Mouse (Mus musculus): Measurements from ENCODE around the gene Fam161a. TPM values are rescaled to one million over a fixed set of nuclear protein-coding genes. Genes with fewer than 3 reads are reported as not detected.

The Fam161a gene
- total RNA-seq, 2 experiments from 2014 or later: 1.9 to 3.0 TPM

GRCm38 (mm10) chr11:22995461-22995860 is 11.9 kb upstream of the Fam161a start:
- Histone ChIP-seq H3K4me3 (no peak overlapping the region), H3K27ac (no peak overlapping the region)
- no peak for TF ChIP-seq CTCF (IDR thresholded peaks at IDR 0.05)
- no peak for DNase-seq
- intact Hi-C loops (cut with DNase I): no loop called here

GRCm38 (mm10) chr11:22998308-22998707 is 9.0 kb upstream of the Fam161a start:
- no peak for TF ChIP-seq CTCF (IDR thresholded peaks at IDR 0.05)
- Histone ChIP-seq H3K27ac (no peak overlapping the region), H3K4me3 (no peak overlapping the region)
- DNase-seq: no peak
- intact Hi-C loops (cut with DNase I): no loop called here

DNA sequence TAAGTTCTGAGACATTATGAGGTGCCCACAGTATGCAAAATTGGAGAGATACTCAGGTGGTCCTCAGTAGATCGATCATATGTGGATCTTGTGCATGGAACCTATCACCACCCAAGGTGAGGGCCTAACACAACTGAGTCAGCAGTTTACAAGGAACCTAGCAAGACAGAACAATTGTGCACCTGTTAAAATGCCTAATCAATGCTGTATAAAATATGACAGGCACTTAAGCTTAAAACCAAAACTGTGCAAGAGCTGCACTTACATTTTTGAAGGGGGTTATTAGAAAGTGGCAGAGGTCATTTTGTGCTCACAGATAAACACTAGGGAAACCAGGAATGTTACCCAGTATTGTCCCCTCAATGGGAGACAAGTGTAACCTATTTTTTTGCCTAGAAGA is 2.1 kb upstream of the Fam161a start:
- intact Hi-C loops (cut with DNase I): loop anchor here (5.0 kb wide), 4 partner anchors 62 to 267 kb away; partner anchors contain the start of gene Xpo1
- TF ChIP-seq CTCF (IDR thresholded peaks at IDR 0.05): no peak
- no peak overlapping the region for H3K4me3 ChIP-seq
- no peak for DNase-seq
- H3K27ac ChIP-seq: no peak overlapping the region

GRCm38 (mm10) chr11:23007166-23007480 is 208 bp upstream of the Fam161a start:
- TF ChIP-seq CTCF (IDR thresholded peaks at IDR 0.05): no peak
- Histone ChIP-seq H3K4me3 (peak overlapping the region; percentile 93), H3K27ac (peak overlapping the region; percentile 93)
- intact Hi-C loops (cut with DNase I): loop anchor here (5.0 kb wide), 4 partner anchors 60 to 265 kb away; partner anchors contain the start of gene Xpo1
- DNase-seq: no peak

DNA sequence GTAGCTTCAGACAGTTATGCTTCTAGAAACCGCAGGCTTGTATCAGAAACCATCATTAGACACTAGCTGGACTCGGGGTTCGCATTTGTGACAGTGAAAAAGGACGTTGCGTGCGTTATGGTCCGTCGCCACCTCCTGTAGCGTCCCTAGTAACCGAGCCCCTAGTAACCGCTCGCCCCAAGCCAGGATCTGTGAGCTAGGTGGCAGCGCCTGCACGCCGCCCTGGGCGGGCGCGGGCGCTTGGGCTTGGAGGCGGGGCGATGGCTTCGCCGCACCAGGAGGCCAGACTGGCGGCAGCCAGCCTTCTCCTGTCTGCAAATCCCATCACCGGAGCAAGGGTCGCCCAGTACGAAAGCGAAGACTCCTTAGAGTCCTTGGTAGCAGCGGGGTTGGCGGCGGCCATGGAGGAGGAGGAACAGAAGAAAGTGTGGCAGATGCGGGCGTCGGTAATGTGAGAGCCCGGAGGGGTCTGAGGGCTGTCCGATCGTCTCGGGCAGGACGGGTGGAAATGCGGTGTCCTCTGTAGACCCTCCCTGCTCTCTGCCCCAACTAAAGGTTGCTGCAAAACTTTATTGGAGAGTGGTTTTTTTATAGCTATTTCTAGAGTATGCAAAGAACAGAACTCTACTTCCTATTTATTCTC is 971 bp downstream of the Fam161a start:
- TF ChIP-seq CTCF (IDR thresholded peaks at IDR 0.05): peak; percentile 47
- peak; percentile 89 for DNase-seq

GRCm38 (mm10) chr11:23008824-23009200 is 1.5 kb downstream of the Fam161a start:
- TF ChIP-seq CTCF (IDR thresholded peaks at IDR 0.05): no peak
- Histone ChIP-seq H3K4me3 (peak overlapping the region; percentile 93), H3K27ac (peak overlapping the region; percentile 93)
- no peak for DNase-seq
- intact Hi-C loops (cut with DNase I): loop anchor here (5.0 kb wide), 4 partner anchors 58 to 263 kb away; partner anchors contain the start of gene Xpo1

More for the DNA sequence above, 971 bp downstream of the Fam161a start:
- intact Hi-C loops (cut with DNase I): loop anchor here (5.0 kb wide), 4 partner anchors 59 to 264 kb away; partner anchors contain the start of gene Xpo1
- Histone ChIP-seq H3K27ac (peak overlapping the region; percentile 93), H3K4me3 (peak overlapping the region; percentile 93)

DNA sequence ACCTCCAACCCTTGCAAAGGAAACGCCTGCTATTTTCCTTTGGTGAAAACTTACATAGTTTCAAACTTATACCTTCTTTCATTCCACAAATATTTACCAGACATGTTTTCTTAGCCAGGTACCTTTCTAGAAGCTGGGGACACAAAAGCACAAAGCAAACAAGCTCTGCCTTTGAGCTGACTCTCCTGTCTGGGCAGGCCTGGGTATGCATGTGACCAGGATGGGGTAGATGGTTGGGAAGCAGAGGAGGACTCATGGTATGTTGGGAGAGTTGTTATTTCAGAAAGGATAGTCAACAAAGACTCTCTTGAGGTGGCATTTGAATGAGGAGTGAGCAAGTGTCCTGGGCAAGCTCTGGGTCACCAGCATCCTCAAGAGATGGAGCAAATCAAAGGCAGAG is 5.8 kb downstream of the Fam161a start:
- intact Hi-C loops (cut with DNase I): no loop called here
- DNase-seq: no peak
- Histone ChIP-seq H3K4me3 (no peak overlapping the region), H3K27ac (no peak overlapping the region)
- TF ChIP-seq CTCF (IDR thresholded peaks at IDR 0.05): no peak

GRCm38 (mm10) chr11:23013580-23014294 is 6.4 kb downstream of the Fam161a start:
- intact Hi-C loops (cut with DNase I): no loop called here
- peak; percentile 32; the same call in 1 of the 2 replicates for TF ChIP-seq CTCF (IDR thresholded peaks at IDR 0.05)
- DNase-seq: no peak
- no peak overlapping the region for H3K4me3 ChIP-seq
- H3K27ac ChIP-seq: no peak overlapping the region

- TF ChIP-seq CTCF (IDR thresholded peaks at IDR 0.05): no peak
- no peak overlapping the region for H3K4me3 ChIP-seq
- H3K27ac ChIP-seq: no peak overlapping the region
- DNase-seq: no peak
- intact Hi-C loops (cut with DNase I): no loop called here
Measured at GRCm38 (mm10) chr11:23014996-23015395, 7.7 kb downstream of the Fam161a start.

DNA sequence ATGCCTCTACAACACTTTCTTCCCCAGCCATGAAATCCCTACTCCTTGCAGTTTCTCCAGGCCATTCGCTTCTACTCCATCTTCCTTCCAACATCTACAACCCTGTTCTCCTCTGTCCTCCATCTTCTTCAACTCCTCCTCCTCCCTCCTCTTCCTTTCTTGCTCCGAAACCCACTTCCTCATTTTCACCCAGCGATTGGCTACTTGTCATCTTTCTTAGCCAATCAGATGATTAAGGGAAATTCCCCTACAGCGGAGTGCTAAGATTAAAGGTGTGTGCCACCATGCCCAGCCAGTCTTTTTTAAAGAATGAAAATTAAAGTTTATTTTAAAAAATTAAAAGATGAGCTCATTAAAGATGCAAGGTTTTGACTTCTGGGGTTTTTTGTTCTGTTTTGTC is 10.6 kb downstream of the Fam161a start:
- no peak for TF ChIP-seq CTCF (IDR thresholded peaks at IDR 0.05)
- DNase-seq: no peak
- intact Hi-C loops (cut with DNase I): no loop called here
- no peak overlapping the region for H3K27ac ChIP-seq
- no peak overlapping the region for H3K4me3 ChIP-seq

GRCm38 (mm10) chr11:23020116-23020770 is 12.9 kb downstream of the Fam161a start:
- peak; percentile 26 for DNase-seq
- peak overlapping the region; percentile 64 for H3K27ac ChIP-seq
- no peak for TF ChIP-seq CTCF (IDR thresholded peaks at IDR 0.05)
- peak overlapping the region; percentile 43 for H3K4me3 ChIP-seq
- intact Hi-C loops (cut with DNase I): no loop called here

GRCm38 (mm10) chr11:23020841-23021240 is 13.5 kb downstream of the Fam161a start:
- intact Hi-C loops (cut with DNase I): no loop called here
- no peak for TF ChIP-seq CTCF (IDR thresholded peaks at IDR 0.05)
- H3K27ac ChIP-seq: peak overlapping the region; percentile 64; the same call in 1 of the 2 replicates
- H3K4me3 ChIP-seq: peak overlapping the region; percentile 43
- no peak for DNase-seq

DNA sequence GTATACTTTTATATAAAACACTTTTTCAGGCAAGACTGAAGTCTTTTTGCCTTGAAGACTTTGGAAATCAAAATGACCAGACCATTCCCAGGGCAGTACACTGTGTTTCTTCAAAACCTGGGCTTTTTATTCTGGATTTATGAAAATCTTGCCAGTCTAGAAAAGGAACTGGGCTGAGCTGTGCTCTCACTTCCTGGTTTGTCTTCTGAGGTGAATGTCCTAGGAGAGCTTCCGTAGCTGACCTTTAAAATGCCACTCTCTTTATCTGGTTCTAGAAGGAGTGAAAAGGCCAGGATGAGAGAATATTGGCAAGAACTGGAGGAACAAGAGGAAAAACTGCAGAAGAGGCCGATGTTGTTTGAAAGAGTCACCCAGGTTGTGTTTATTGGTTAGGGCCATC is 15.8 kb downstream of the Fam161a start:
- intact Hi-C loops (cut with DNase I): no loop called here

More for the DNA sequence above, 15.8 kb downstream of the Fam161a start:
- DNase-seq: no peak
- no peak for TF ChIP-seq CTCF (IDR thresholded peaks at IDR 0.05)
- H3K27ac ChIP-seq: no peak overlapping the region
- H3K4me3 ChIP-seq: no peak overlapping the region

All from gastrocnemius, adult 2 months (tissue).